ENCODE assay signal across 10 mouse cellular contexts in genomic region chr9:114015724-114016123, GRCm38 (mm10). TPM values are rescaled to one million over a fixed set of nuclear protein-coding genes. Genes with fewer than 3 reads are reported as not detected.
DNase-seq lines count a peak whose midpoint lies in the region; ATAC-seq and TF ChIP-seq lines count a peak whose summit lies in the region.
"Had no signal": no experiment of that assay in that cellular context is flagged by ENCODE, and none has a peak within 500 bp of the region (broad histone marks: within the 10 kb centered on the region; RNA-seq: fewer than 3 reads in every experiment).

No protein-coding gene starts in this region.

- no peak overlapping the region for H3K4me2 ChIP-seq in intestine, postnatal 0 days (replicated peaks; ENCODE audit: low read depth)
- H3K4me2 ChIP-seq in intestine, embryonic 15.5 days (replicated peaks): no peak overlapping the region
- no peak overlapping the region for H3K4me2 ChIP-seq in forebrain, embryonic 16.5 days (ENCODE audit: low read length)
- H3K4me2 ChIP-seq: kidney, embryonic 15.5 days had no signal

- TF ChIP-seq POLR2A in testis, adult 2 months (IDR thresholded peaks at IDR 0.05; ENCODE audit: control insufficient read depth, low read depth, low read length): no peak

- H3K27me3 ChIP-seq in intestine, postnatal 0 days (replicated peaks; ENCODE audit: control insufficient read depth, insufficient read depth, low read length): no peaks in the 10 kb centered on the region
- no peaks in the 10 kb centered on the region for H3K27me3 ChIP-seq in intestine, embryonic 15.5 days (replicated peaks)
- no peaks in the 10 kb centered on the region for H3K27me3 ChIP-seq in testis, adult 2 months (ENCODE audit: control insufficient read depth, insufficient read depth, low read length)
- H3K27me3 ChIP-seq in forebrain, embryonic 16.5 days (replicated peaks; ENCODE audit: control insufficient read depth, insufficient read depth, low read length): no peaks in the 10 kb centered on the region
- H3K27me3 ChIP-seq: kidney, embryonic 15.5 days; megakaryocyte, embryonic 14.5 days had no signal

- ATAC-seq in intestine, postnatal 0 days: no peak
- ATAC-seq in intestine, embryonic 15.5 days: no peak
- ATAC-seq in erythroblast, adult 5-6 weeks (replicated peaks; ENCODE audit: low FRiP score, poor library complexity, severe bottlenecking): peak; percentile 80
- ATAC-seq in forebrain, embryonic 16.5 days: no peak

- no peak for DNase-seq in testis, postnatal 14 days (ENCODE audit: low spot score)
- DNase-seq in thymus, postnatal 4 days: peak; percentile 64
- DNase-seq in adrenal gland, adult 2 months: no peak

- WGBS in intestine, postnatal 0 days: 86% methylated on average over 4 of the region's 4 CpGs
- 96% methylated on average over 4 of the region's 4 CpGs for WGBS in intestine, embryonic 15.5 days
- 91% methylated on average over 4 of the region's 4 CpGs for WGBS in forebrain, embryonic 16.5 days

- H3K9me3 ChIP-seq in intestine, postnatal 0 days (ENCODE audit: control insufficient read depth): no peaks in the 10 kb centered on the region
- H3K9me3 ChIP-seq in intestine, embryonic 15.5 days: no peaks in the 10 kb centered on the region
- no peaks in the 10 kb centered on the region for H3K9me3 ChIP-seq in forebrain, embryonic 16.5 days (ENCODE audit: control insufficient read depth, low read length)
- H3K9me3 ChIP-seq: kidney, embryonic 15.5 days had no signal

- H3K27ac ChIP-seq in intestine, postnatal 0 days (ENCODE audit: low read depth, low read length): no peak overlapping the region
- no peak overlapping the region for H3K27ac ChIP-seq in intestine, embryonic 15.5 days
- no peak overlapping the region for H3K27ac ChIP-seq in testis, adult 2 months (ENCODE audit: control insufficient read depth, insufficient read depth, low read depth, low read length)
- H3K27ac ChIP-seq in forebrain, embryonic 16.5 days (ENCODE audit: low read length): no peak overlapping the region
- H3K27ac ChIP-seq: kidney, embryonic 15.5 days had no signal

- H3K9ac ChIP-seq in intestine, postnatal 0 days (ENCODE audit: low read depth, low read length): no peak overlapping the region
- no peak overlapping the region for H3K9ac ChIP-seq in intestine, embryonic 15.5 days
- no peak overlapping the region for H3K9ac ChIP-seq in forebrain, embryonic 16.5 days (replicated peaks; ENCODE audit: low read depth, low read length)
- H3K9ac ChIP-seq: kidney, embryonic 15.5 days had no signal

- peak; percentile 41 for TF ChIP-seq CTCF in intestine, postnatal 0 days (IDR thresholded peaks at IDR 0.05; ENCODE audit: low read depth)
- peak; percentile 69; the same call in 1 of the 2 replicates for TF ChIP-seq CTCF in testis, adult 2 months (IDR thresholded peaks at IDR 0.05; ENCODE audit: control insufficient read depth, insufficient read depth, insufficient replicate concordance, low read depth, low read length)

- H3K4me1 ChIP-seq in intestine, postnatal 0 days (replicated peaks; ENCODE audit: control insufficient read depth, insufficient read depth, low read length): no peaks in the 10 kb centered on the region
- H3K4me1 ChIP-seq in intestine, embryonic 15.5 days (replicated peaks): no peaks in the 10 kb centered on the region
- peaks cover 3% of the 10 kb centered on the region; the same call in 1 of the 2 replicates for H3K4me1 ChIP-seq in testis, adult 2 months (ENCODE audit: control insufficient read depth, insufficient read depth, low read length)
- H3K4me1 ChIP-seq in forebrain, embryonic 16.5 days (replicated peaks; ENCODE audit: control insufficient read depth, insufficient read depth, low read length): no peaks in the 10 kb centered on the region
- H3K4me1 ChIP-seq: kidney, embryonic 15.5 days had no signal

- H3K36me3 ChIP-seq in intestine, postnatal 0 days (ENCODE audit: control insufficient read depth, insufficient read depth): no peaks in the 10 kb centered on the region
- no peaks in the 10 kb centered on the region for H3K36me3 ChIP-seq in intestine, embryonic 15.5 days
- no peaks in the 10 kb centered on the region for H3K36me3 ChIP-seq in testis, adult 2 months (ENCODE audit: control insufficient read depth, insufficient read depth, low read length)
- no peaks in the 10 kb centered on the region for H3K36me3 ChIP-seq in forebrain, embryonic 16.5 days (ENCODE audit: control insufficient read depth, insufficient read depth)
- H3K36me3 ChIP-seq: kidney, embryonic 15.5 days had no signal

- no peak overlapping the region for H3K4me3 ChIP-seq in intestine, postnatal 0 days (ENCODE audit: low read depth, low read length)
- no peak overlapping the region for H3K4me3 ChIP-seq in intestine, embryonic 15.5 days (replicated peaks)
- H3K4me3 ChIP-seq in testis, adult 2 months (ENCODE audit: control insufficient read depth, low read depth, low read length): no peak overlapping the region
- H3K4me3 ChIP-seq in forebrain, embryonic 16.5 days (replicated peaks; ENCODE audit: low read length): no peak overlapping the region
- H3K4me3 ChIP-seq: kidney, embryonic 15.5 days had no signal

RNA-seq across cellular contexts. Expression of gene Fbxl2, which starts 30.3 kb away (rescaled TPM):
- polyA plus RNA-seq in intestine, postnatal 0 days (2015; fragmentation: Nextera tagmentation; extraction: Ambion mirVana): 1.1 and 1.5 TPM in 2 replicates
- 2.7 and 3.2 TPM in 2 replicates for polyA plus RNA-seq in intestine, embryonic 15.5 days (2015; fragmentation: Nextera tagmentation; extraction: Ambion mirVana)
- polyA plus RNA-seq in testis, adult 2 months (2012; rRNA removed): 2.6 TPM in 2 replicates
- total RNA-seq in erythroblast, adult 5-6 weeks (2015; ENCODE audit: low replicate concordance): 0.21 TPM in 1 of 2 replicates, not detected in the other
- total RNA-seq in erythroblast, adult 5-6 weeks (2017; ENCODE audit: low replicate concordance): 2.0 TPM in 1 of 2 replicates, not detected in the other
- 19.6 and 26.8 TPM in 2 replicates for polyA plus RNA-seq in forebrain, embryonic 16.5 days (2015; fragmentation: Nextera tagmentation; extraction: Ambion mirVana)
- 1 to 10 TPM; 1.9 to 2.1 TPM for total RNA-seq in adrenal gland, adult 2 months (2021)
- polyA plus RNA-seq in adrenal gland, adult 2 months (2012; rRNA removed): 4.3 TPM in 2 replicates

RNA-seq across cellular contexts. Expression of gene Susd5, which starts 41.2 kb away (rescaled TPM):
- 0.22 and 0.43 TPM in 2 replicates for polyA plus RNA-seq in intestine, postnatal 0 days (2015; fragmentation: Nextera tagmentation; extraction: Ambion mirVana)
- 0.42 and 0.63 TPM in 2 replicates for polyA plus RNA-seq in intestine, embryonic 15.5 days (2015; fragmentation: Nextera tagmentation; extraction: Ambion mirVana)
- polyA plus RNA-seq in testis, adult 2 months (2012; rRNA removed): 2.1 and 2.3 TPM in 2 replicates
- total RNA-seq in erythroblast, adult 5-6 weeks (2015; ENCODE audit: low replicate concordance): not detected in 2 replicates
- total RNA-seq in erythroblast, adult 5-6 weeks (2017; ENCODE audit: low replicate concordance): not detected in 2 replicates
- 0.75 TPM in 1 of 2 replicates, not detected in the other for polyA plus RNA-seq in forebrain, embryonic 16.5 days (2015; fragmentation: Nextera tagmentation; extraction: Ambion mirVana)
- under 1 TPM in 1 of 2 experiments, not detected in 1; 0.31 TPM for total RNA-seq in adrenal gland, adult 2 months (2021)
- polyA plus RNA-seq in adrenal gland, adult 2 months (2012; rRNA removed): 0.29 TPM in 2 replicates
